In the genomic region with DNA sequence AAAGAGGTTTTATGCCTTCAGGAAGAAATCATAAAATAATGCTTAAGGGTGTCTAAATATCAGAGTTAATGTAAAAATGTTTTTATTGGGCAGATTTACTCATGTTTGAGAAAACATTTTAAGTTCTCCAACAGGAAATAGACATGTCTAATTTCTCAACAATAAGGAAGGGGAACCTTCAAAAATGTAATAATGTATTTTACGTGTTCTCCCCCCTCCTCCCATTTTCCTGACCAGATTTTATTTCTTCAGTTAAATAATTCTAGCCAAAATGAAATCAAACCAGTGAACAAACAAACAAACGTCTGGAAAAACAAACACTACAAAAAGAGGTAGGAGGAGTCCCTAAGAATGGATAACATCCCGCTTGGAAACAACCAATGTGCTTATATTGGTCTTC, we compare ENCODE assay signal across 17 mouse cellular contexts.
"Had no signal": no experiment of that assay in that cellular context is flagged by ENCODE, and none has a peak within 500 bp of the region (broad histone marks: within the 10 kb centered on the region; RNA-seq: fewer than 3 reads in every experiment).

No protein-coding gene starts in this region.

- H3K4me3 ChIP-seq: liver, embryonic 15.5 days; lung, embryonic 15.5 days; midbrain, embryonic 12.5 days; neural tube, embryonic 13.5 days; stomach, embryonic 15.5 days had no signal

- H3K9ac ChIP-seq: liver, embryonic 15.5 days; liver, postnatal 0 days; lung, embryonic 15.5 days; midbrain, embryonic 12.5 days; neural tube, embryonic 13.5 days; neural tube, embryonic 15.5 days; stomach, embryonic 15.5 days had no signal

- H3K36me3 ChIP-seq: liver, embryonic 15.5 days; lung, embryonic 15.5 days; midbrain, embryonic 12.5 days; neural tube, embryonic 13.5 days; neural tube, embryonic 15.5 days; stomach, embryonic 15.5 days had no signal

- H3K9me3 ChIP-seq: liver, embryonic 15.5 days; lung, embryonic 15.5 days; megakaryocyte, embryonic 14.5 days; midbrain, embryonic 12.5 days; neural tube, embryonic 13.5 days; neural tube, embryonic 15.5 days; stomach, embryonic 15.5 days had no signal

- H3K27ac ChIP-seq: liver, embryonic 15.5 days; lung, embryonic 15.5 days; midbrain, embryonic 12.5 days; neural tube, embryonic 13.5 days; neural tube, embryonic 15.5 days; stomach, embryonic 15.5 days; stomach, postnatal 0 days had no signal

- H3K27me3 ChIP-seq: liver, embryonic 15.5 days; lung, embryonic 15.5 days; megakaryocyte, embryonic 14.5 days; midbrain, embryonic 12.5 days; neural tube, embryonic 13.5 days; neural tube, embryonic 15.5 days; stomach, embryonic 15.5 days had no signal

- H3K4me1 ChIP-seq: liver, embryonic 15.5 days; lung, embryonic 15.5 days; midbrain, embryonic 12.5 days; neural tube, embryonic 13.5 days; stomach, embryonic 15.5 days had no signal

- H3K4me2 ChIP-seq: liver, embryonic 15.5 days; midbrain, embryonic 12.5 days; stomach, embryonic 15.5 days had no signal

- DNase-seq: liver, postnatal 0 days; lung, adult 2 months; midbrain, embryonic 14.5 days; retina, postnatal 1 day; right cerebral cortex, adult 18-20 months; right cerebral cortex, postnatal 14 days; thymus, adult 2 months; thymus, postnatal 25 days; thymus, postnatal 4 days had no signal
